Mouse (Mus musculus) lung, adult 2 months (tissue): ENCODE data around the gene E030030I06Rik.

ENCODE experiments used
- CTCF ChIP-seq: fragments of 200-500 bp; IDR thresholded peaks from 2 replicates; pipeline ENCODE4 v1.5.1; 2011; ENCODE audit warnings: mild to moderate bottlenecking, low read length, control low read depth; ENCODE audit not compliant: insufficient read depth
- POLR2A ChIP-seq: fragments of 200-500 bp; IDR thresholded peaks from 2 replicates; pipeline ENCODE4 v1.6.1; 2011; ENCODE audit warnings: low read depth, mild to moderate bottlenecking, control low read depth, low read length, borderline replicate concordance; ENCODE audit errors: extremely low read depth

DNA sequence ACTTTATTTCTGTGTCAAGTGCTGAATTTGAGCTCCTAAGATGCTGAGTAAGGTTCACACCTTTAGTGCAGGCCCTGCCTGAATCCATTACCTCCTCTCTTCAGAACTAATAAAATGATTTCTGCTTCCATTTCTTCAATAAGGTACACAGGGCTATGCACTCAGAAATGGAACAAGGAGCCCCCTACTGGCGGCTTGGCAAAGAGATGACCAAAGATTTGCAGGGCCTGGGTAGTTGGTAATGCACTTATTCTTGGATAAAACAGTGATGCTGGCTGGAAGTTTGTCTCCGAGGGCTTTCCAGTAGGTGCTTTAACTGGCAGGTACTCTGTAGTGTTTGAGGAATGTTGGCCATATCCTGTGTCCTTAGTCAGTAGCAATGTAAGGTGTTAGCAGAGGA lies 76.3 kb downstream of the E030030I06Rik start:
- TF ChIP-seq CTCF, result no peak
- no peak for TF ChIP-seq POLR2A
